Mouse (Mus musculus) hindbrain, postnatal 0 days (tissue): ENCODE data around the gene Rab3d. TPM values are rescaled to one million over a fixed set of nuclear protein-coding genes. Genes with fewer than 3 reads are reported as not detected.
"Not testable (repeated sequence)": the region's sequence is repeated elsewhere in the genome, so short reads cannot be mapped to it uniquely, and the experiment has no call there.

ENCODE experiments used
- ATAC-seq: fragments of 200-750 bp; cut with Nextera tagmentation; 2 replicates; pipeline ENCODE4 v1.8.0; 2017; ENCODE audit warnings: mild to moderate bottlenecking, moderate TSS enrichment, moderate library complexity
- DNase-seq: peaks from one replicate; pipeline ENCODE4 v3.0.0-alpha.2; 2015; ENCODE audit warnings: low spot score
- H3K27ac ChIP-seq: fragments of 300-500 bp; sonication (generic); 2 replicates; pipeline ENCODE4 v1.5.1; 2014; ENCODE audit warnings: mild to moderate bottlenecking
- H3K27me3 ChIP-seq: fragments of 300-500 bp; sonication (generic); 2 replicates; pipeline ENCODE4 v1.6.1; 2014; ENCODE audit warnings: low read length, mixed read lengths; ENCODE audit not compliant: insufficient read depth
- H3K36me3 ChIP-seq: fragments of 300-500 bp; sonication (generic); 2 replicates; pipeline ENCODE4 v1.6.1; 2014; ENCODE audit warnings: low read length, mixed read lengths; ENCODE audit not compliant: insufficient read depth
- H3K4me1 ChIP-seq: fragments of 300-500 bp; sonication (generic); 2 replicates; pipeline ENCODE4 v1.6.1; 2014; ENCODE audit warnings: antibody characterized with exemption, low read length, mixed read lengths; ENCODE audit not compliant: insufficient read depth
- H3K4me2 ChIP-seq: fragments of 300-500 bp; sonication (generic); 2 replicates; pipeline ENCODE4 v1.6.1; 2014; ENCODE audit warnings: low read depth, mild to moderate bottlenecking, low read length, moderate library complexity, mixed read lengths
- H3K4me3 ChIP-seq: fragments of 300-500 bp; sonication (generic); 2 replicates; pipeline ENCODE4 v1.5.1; 2014; ENCODE audit warnings: low read length
- H3K9ac ChIP-seq: fragments of 300-500 bp; sonication (generic); replicated peaks from 2 replicates; pipeline ENCODE4 v1.6.1; 2014; ENCODE audit warnings: mild to moderate bottlenecking, low read length, moderate library complexity, mixed read lengths
- H3K9me3 ChIP-seq: fragments of 300-500 bp; sonication (generic); 2 replicates; pipeline ENCODE4 v1.6.1; 2016; ENCODE audit warnings: low read length, mixed read lengths
- CTCF ChIP-seq: IDR thresholded peaks from 2 replicates; pipeline ENCODE4 v1.5.1; 2016; ENCODE audit warnings: antibody characterized with exemption, control low read depth, low read depth
- WGBS: fragments of 180-500 bp; shearing (Covaris S2); extraction: QIAGEN DNeasy Blood & Tissue Kit; methylation state at CpG from one replicate; pipeline ENCODE4 v1.1.7; 2014; 5-methylcytosine and 5-hydroxymethylcytosine counted together
- polyA plus RNA-seq: library from polyadenylated mRNA; unstranded; fragments of >200 nt; fragmentation: Nextera tagmentation; extraction: Ambion mirVana; gene quantifications from 2 replicates; pipeline ENCODE4 v1.2.1, GENCODE M21; 2015
- total RNA-seq: library from RNA; depleted of rRNA; stranded (reverse); fragments of >200 nt; gene quantifications from 2 replicates; pipeline ENCODE4 v1.2.3, GENCODE M21; 2014; rRNA removed

Rab3d gene
- total and polyA plus RNA-seq, 2 experiments from 2014 or later = 20.3 to 28.6 TPM

DNA sequence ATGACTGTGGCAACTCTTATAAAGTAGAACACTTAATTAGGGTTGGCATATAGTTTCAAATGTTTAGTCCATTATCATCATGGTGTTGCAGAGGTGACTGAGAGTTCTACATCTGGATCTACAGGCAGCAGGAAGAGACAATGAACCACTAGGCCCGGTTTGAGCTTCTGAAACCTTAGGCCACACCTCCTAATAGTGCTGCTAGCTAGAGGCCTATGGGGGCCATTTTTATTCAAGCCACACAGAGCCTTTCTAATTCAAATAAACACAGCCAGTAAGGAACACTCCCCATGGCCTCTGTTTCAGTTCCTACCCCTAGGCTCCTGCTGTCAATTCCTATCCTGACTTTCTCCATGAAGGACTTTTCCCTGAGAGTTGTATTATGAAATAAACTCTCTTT is 55.8 kb downstream of the Rab3d start:
- Histone ChIP-seq H3K4me1 (no peaks in the 10 kb centered on the region), H3K27me3 (no peaks in the 10 kb centered on the region), H3K9ac (no peak overlapping the region), H3K4me3 (no peak overlapping the region), H3K4me2 (no peak overlapping the region), H3K27ac (no peak overlapping the region), H3K9me3 (no peaks in the 10 kb centered on the region), H3K36me3 (no peaks in the 10 kb centered on the region)
- 62% methylated on average over 1 of the region's 1 CpGs for WGBS
- ATAC-seq (no peak), DNase-seq (no peak)
- TF ChIP-seq CTCF = no peak

DNA sequence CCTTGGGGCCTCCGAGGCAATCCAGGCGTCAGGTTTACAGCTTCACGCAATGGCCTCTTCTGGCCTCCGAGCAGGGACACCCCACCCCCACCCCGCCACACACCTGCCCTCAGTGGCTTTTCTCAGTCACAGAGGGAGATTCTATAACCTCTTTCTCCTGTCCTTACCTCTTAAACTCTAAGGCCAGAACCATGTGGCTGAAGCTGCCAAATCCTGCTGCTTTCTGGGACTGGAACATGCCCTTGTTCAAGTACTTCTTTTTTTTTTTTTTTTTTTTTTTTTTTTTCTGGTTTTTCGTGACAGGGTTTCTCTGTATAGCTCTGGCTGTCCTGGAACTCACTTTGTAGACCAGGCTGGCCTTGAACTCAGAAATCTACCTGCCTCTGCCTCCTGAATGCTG is 57.6 kb downstream of the Rab3d start:
- H3K9me3 ChIP-seq, H3K27ac ChIP-seq, ATAC-seq, H3K4me2 ChIP-seq, DNase-seq, H3K9ac ChIP-seq, H3K27me3 ChIP-seq, H3K36me3 ChIP-seq, H3K4me1 ChIP-seq, H3K4me3 ChIP-seq: not testable (repeated sequence)
- WGBS = 65% methylated on average over 6 of the region's 6 CpGs

DNA sequence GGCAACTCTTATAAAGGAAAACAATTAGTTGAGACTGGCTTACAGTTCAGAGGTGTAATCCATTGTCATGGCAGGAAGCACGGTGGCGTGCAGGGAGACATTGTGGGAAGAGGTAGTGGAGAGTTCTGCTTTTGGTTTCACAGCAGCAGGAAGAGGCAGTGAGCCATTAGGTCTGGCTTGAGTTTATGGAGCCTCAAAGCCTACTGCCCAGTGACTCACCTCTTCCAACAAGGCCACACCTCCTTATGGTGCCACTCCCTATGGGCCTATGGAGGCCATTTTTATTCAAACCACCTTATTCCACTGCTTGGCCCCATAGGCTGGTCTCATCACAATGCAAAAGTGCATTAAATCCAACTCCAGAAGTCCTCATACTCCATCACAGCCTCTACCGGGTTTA is 58.4 kb downstream of the Rab3d start:
- H3K27me3 ChIP-seq = no peaks in the 10 kb centered on the region
- H3K4me3 ChIP-seq = no peak overlapping the region
- H3K36me3 ChIP-seq = no peaks in the 10 kb centered on the region

DNA sequence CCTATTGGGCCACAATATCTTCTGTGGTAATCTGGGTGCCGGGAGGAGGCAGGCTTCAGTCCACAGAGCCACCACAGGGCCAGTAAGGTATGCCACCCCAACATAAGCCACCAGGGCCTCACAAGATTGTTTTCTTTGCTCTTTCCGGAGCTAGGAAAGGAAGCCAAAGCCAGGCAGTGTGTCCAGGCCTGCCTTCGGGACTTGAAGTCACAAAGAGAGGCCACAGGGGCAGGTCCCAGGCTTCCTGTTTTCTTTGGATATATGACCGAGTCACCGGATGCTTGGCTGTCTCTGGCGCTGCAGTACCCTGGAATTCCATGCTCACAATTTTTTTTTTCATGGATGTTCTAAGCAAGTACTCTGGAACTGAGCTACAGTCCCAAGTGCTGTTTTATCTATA is 59.9 kb downstream of the Rab3d start:
- ATAC-seq = no peak
- Histone ChIP-seq H3K36me3 (no peaks in the 10 kb centered on the region), H3K27me3 (no peaks in the 10 kb centered on the region), H3K9me3 (no peaks in the 10 kb centered on the region), H3K9ac (no peak overlapping the region), H3K27ac (no peak overlapping the region), H3K4me2 (no peak overlapping the region), H3K4me1 (no peaks in the 10 kb centered on the region), H3K4me3 (no peak overlapping the region)
- 78% methylated on average over 6 of the region's 6 CpGs for WGBS
- TF ChIP-seq CTCF = no peak
- DNase-seq = no peak

More for the DNA sequence above, 58.4 kb downstream of the Rab3d start:
- no peak for TF ChIP-seq CTCF
- DNase-seq = no peak
- no peak for ATAC-seq
- Histone ChIP-seq H3K9me3 (no peaks in the 10 kb centered on the region), H3K9ac (no peak overlapping the region), H3K27ac (no peak overlapping the region), H3K4me1 (no peaks in the 10 kb centered on the region), H3K4me2 (no peak overlapping the region)
- WGBS = 88% methylated on average over 3 of the region's 3 CpGs

DNA sequence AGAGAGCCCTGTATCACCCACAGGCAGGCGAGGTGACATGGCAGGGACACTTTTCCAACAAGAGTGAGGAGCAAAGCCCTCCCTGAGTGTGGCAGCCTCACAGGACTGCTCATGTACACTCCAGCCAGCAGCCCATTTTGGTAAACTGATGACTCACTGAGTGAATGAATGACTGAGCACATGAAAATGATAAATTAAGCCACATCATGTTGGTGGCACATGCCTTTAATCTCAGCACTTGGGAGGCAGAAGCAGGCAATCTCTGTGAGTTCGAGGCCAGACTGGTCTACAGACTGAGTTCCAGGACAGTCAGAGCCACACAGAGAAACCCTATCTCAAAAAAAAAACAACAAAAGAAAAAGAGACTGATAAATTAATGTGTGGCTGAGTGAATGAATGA is 60.5 kb downstream of the Rab3d start:
- Histone ChIP-seq H3K9me3 (no peaks in the 10 kb centered on the region), H3K4me2 (no peak overlapping the region), H3K4me1 (no peaks in the 10 kb centered on the region), H3K9ac (no peak overlapping the region), H3K27ac (no peak overlapping the region; the same call in 1 of the 2 replicates), H3K36me3 (no peaks in the 10 kb centered on the region), H3K27me3 (no peaks in the 10 kb centered on the region), H3K4me3 (no peak overlapping the region)
- no peak for TF ChIP-seq CTCF
- ATAC-seq (no peak), DNase-seq (no peak)
- WGBS = 68% methylated on average over 2 of the region's 2 CpGs

Other genes with a start within 250 kb of the Rab3d start
- 20.6 and 28.4 TPM in 2 replicates for gene Ldlr, start 194.7 kb downstream of the Rab3d start, total RNA-seq
- 10.7 and 10.9 TPM in 2 replicates for gene Ldlr, start 194.7 kb downstream of the Rab3d start, polyA plus RNA-seq
- 20.3 and 31.1 TPM in 2 replicates for gene Spc24, start 157.9 kb downstream of the Rab3d start, total RNA-seq
- 26.2 and 27.1 TPM in 2 replicates for gene Spc24, start 157.9 kb downstream of the Rab3d start, polyA plus RNA-seq
- gene Kank2, start 119.4 kb downstream of the Rab3d start, total RNA-seq = 15.6 and 19.1 TPM in 2 replicates
- gene Kank2, start 119.4 kb downstream of the Rab3d start, polyA plus RNA-seq = 3.1 and 3.4 TPM in 2 replicates
- gene Angptl8, start 82.7 kb downstream of the Rab3d start, total RNA-seq = not detected in 2 replicates
- gene Angptl8, start 82.7 kb downstream of the Rab3d start, polyA plus RNA-seq = 0.34 and 0.57 TPM in 2 replicates
- gene Dock6, start 65.6 kb downstream of the Rab3d start, total RNA-seq = 15.6 and 20.6 TPM in 2 replicates
- 11.5 and 11.7 TPM in 2 replicates for gene Dock6, start 65.6 kb downstream of the Rab3d start, polyA plus RNA-seq
- 6.0 and 8.4 TPM in 2 replicates for gene Ccdc159, start 9.3 kb upstream of the Rab3d start, total RNA-seq
- 3.9 and 4.0 TPM in 2 replicates for gene Ccdc159, start 9.3 kb upstream of the Rab3d start, polyA plus RNA-seq
- gene Tmem205, start 9.4 kb upstream of the Rab3d start, total RNA-seq = 34.9 and 52.0 TPM in 2 replicates
- gene Tmem205, start 9.4 kb upstream of the Rab3d start, polyA plus RNA-seq = 56.2 and 56.3 TPM in 2 replicates
- gene Plppr2, start 18.8 kb upstream of the Rab3d start, total RNA-seq = 147 and 151 TPM in 2 replicates
- gene Plppr2, start 18.8 kb upstream of the Rab3d start, polyA plus RNA-seq = 85.6 and 95.2 TPM in 2 replicates
- gene Swsap1, start 37.6 kb upstream of the Rab3d start, total RNA-seq = 27.8 and 35.8 TPM in 2 replicates
- 8.0 and 9.0 TPM in 2 replicates for gene Swsap1, start 37.6 kb upstream of the Rab3d start, polyA plus RNA-seq
- gene Epor, start 45.3 kb upstream of the Rab3d start, total RNA-seq = 0.89 and 1.7 TPM in 2 replicates
- gene Epor, start 45.3 kb upstream of the Rab3d start, polyA plus RNA-seq = 2.3 TPM in 2 replicates
- gene Rgl3, start 71.3 kb upstream of the Rab3d start, total RNA-seq = 4.2 and 5.1 TPM in 2 replicates
- gene Rgl3, start 71.3 kb upstream of the Rab3d start, polyA plus RNA-seq = 2.5 and 3.5 TPM in 2 replicates
- gene Ccdc151, start 84.4 kb upstream of the Rab3d start, total RNA-seq = 3.3 and 6.0 TPM in 2 replicates
- 4.2 and 4.6 TPM in 2 replicates for gene Ccdc151, start 84.4 kb upstream of the Rab3d start, polyA plus RNA-seq
- gene Prkcsh, start 84.6 kb upstream of the Rab3d start, total RNA-seq = 84.9 and 89.7 TPM in 2 replicates
- gene Prkcsh, start 84.6 kb upstream of the Rab3d start, polyA plus RNA-seq = 67.5 and 69.7 TPM in 2 replicates
- gene Elavl3, start 133.8 kb upstream of the Rab3d start, total RNA-seq = 192 and 204 TPM in 2 replicates
- 69.9 and 71.7 TPM in 2 replicates for gene Elavl3, start 133.8 kb upstream of the Rab3d start, polyA plus RNA-seq
- not detected in 2 replicates for gene Gm49318, start 153.1 kb upstream of the Rab3d start, total RNA-seq
- gene Gm49318, start 153.1 kb upstream of the Rab3d start, polyA plus RNA-seq = not detected in 2 replicates
- 28.8 and 30.0 TPM in 2 replicates for gene Zfp653, start 153.2 kb upstream of the Rab3d start, total RNA-seq
- gene Zfp653, start 153.2 kb upstream of the Rab3d start, polyA plus RNA-seq = 12.8 and 13.2 TPM in 2 replicates
- gene Ecsit, start 167.2 kb upstream of the Rab3d start, total RNA-seq = 59.9 and 68.8 TPM in 2 replicates
- gene Ecsit, start 167.2 kb upstream of the Rab3d start, polyA plus RNA-seq = 51.0 and 56.0 TPM in 2 replicates
- gene Cnn1, start 181.0 kb upstream of the Rab3d start, total RNA-seq = 0.40 and 0.52 TPM in 2 replicates
- 0.66 and 1.1 TPM in 2 replicates for gene Cnn1, start 181.0 kb upstream of the Rab3d start, polyA plus RNA-seq
- gene Elof1, start 199.0 kb upstream of the Rab3d start, total RNA-seq = 142 and 165 TPM in 2 replicates
- gene Elof1, start 199.0 kb upstream of the Rab3d start, polyA plus RNA-seq = 171 and 178 TPM in 2 replicates
- gene Acp5, start 217.5 kb upstream of the Rab3d start, total RNA-seq = 0.18 and 1.8 TPM in 2 replicates
- gene Acp5, start 217.5 kb upstream of the Rab3d start, polyA plus RNA-seq = 0.63 and 1.2 TPM in 2 replicates
- 20.5 and 37.1 TPM in 2 replicates for gene Pigyl, start 238.7 kb upstream of the Rab3d start, total RNA-seq
- 109 and 111 TPM in 2 replicates for gene Pigyl, start 238.7 kb upstream of the Rab3d start, polyA plus RNA-seq